Mouse (Mus musculus) liver, embryonic 16.5 days (tissue): Measurements from ENCODE around the gene Ascc2. TPM values are rescaled to one million over a fixed set of nuclear protein-coding genes. Genes with fewer than 3 reads are reported as not detected.

Experiments used
- ATAC-seq: fragments of 200-750 bp; cut with Nextera tagmentation; 2 replicates; pipeline ENCODE4 v1.8.0; 2017; ENCODE audit warnings: low read depth, mild to moderate bottlenecking, moderate number of reproducible peaks, moderate library complexity
- H3K27ac ChIP-seq: fragments of 300-500 bp; sonication (generic); 2 replicates; pipeline ENCODE4 v1.5.1; 2014; ENCODE audit warnings: mild to moderate bottlenecking, low read length
- H3K27me3 ChIP-seq: fragments of 300-500 bp; sonication (generic); 2 replicates; pipeline ENCODE4 v1.6.1; 2014; ENCODE audit warnings: low read depth, low read length, mixed read lengths; ENCODE audit not compliant: control insufficient read depth, insufficient read depth
- H3K36me3 ChIP-seq: fragments of 300-500 bp; sonication (generic); 2 replicates; pipeline ENCODE4 v1.6.1; 2014; ENCODE audit warnings: mild to moderate bottlenecking; ENCODE audit not compliant: control insufficient read depth, insufficient read depth
- H3K4me1 ChIP-seq: fragments of 300-500 bp; sonication (generic); 2 replicates; pipeline ENCODE4 v1.6.1; 2014; ENCODE audit warnings: low read depth, low read length, mixed read lengths; ENCODE audit not compliant: control insufficient read depth
- H3K4me2 ChIP-seq: fragments of 300-500 bp; sonication (generic); 2 replicates; pipeline ENCODE4 v1.6.1; 2014; ENCODE audit warnings: low read depth, low read length, mixed read lengths
- H3K4me3 ChIP-seq: fragments of 300-500 bp; sonication (generic); 2 replicates; pipeline ENCODE4 v1.5.1; 2014; ENCODE audit warnings: low read depth, mild to moderate bottlenecking, low read length
- H3K9ac ChIP-seq: fragments of 300-500 bp; sonication (generic); 2 replicates; pipeline ENCODE4 v1.6.1; 2014; ENCODE audit warnings: low read depth, low read length
- H3K9me3 ChIP-seq: fragments of 300-500 bp; sonication (generic); replicated peaks from 2 replicates; pipeline ENCODE4 v1.6.1; 2016; ENCODE audit warnings: low read length; ENCODE audit not compliant: control insufficient read depth
- WGBS: fragments of 180-500 bp; shearing (Covaris S2); extraction: QIAGEN DNeasy Blood & Tissue Kit; methylation state at CpG from one replicate; pipeline ENCODE4 v1.1.7; 2014; ENCODE audit not compliant: insufficient replicate concordance; 5-methylcytosine and 5-hydroxymethylcytosine counted together
- polyA plus RNA-seq: library from polyadenylated mRNA; unstranded; fragments of >200 nt; fragmentation: Nextera tagmentation; extraction: Ambion mirVana; gene quantifications from 2 replicates; pipeline ENCODE4 v1.2.1, GENCODE M21; 2015

Gene Ascc2
- 16.5 and 18.2 TPM in 2 replicates for polyA plus RNA-seq

- peaks cover 29% of the 10 kb centered on the region for H3K4me1 ChIP-seq
These were observed at the start of gene Ascc2 for GRCm38 (mm10) chr11:4637534-4638234. Gene Ascc2 (plus strand): TSS chr11:4637747.

DNA sequence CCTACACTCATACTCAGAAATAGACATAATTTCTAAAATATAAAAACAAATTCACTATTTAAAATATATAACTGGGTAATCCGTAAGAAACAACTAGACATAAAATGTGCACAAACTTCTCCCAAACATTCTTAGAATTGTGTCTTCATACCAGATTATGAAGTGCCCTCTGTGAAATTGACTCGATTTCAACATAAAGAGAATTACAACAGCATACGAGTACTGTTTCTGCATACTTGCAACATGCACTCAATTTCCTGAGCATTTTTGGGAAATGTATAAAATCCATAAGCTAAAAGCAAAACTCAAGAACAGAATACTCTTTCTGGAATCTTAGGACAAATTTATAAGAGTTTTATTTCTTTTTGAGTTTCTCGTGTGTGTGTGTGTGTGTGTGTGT, 45.7 kb upstream of the Ascc2 start:
- Histone ChIP-seq H3K4me1 (peaks cover 17% of the 10 kb centered on the region), H3K4me2 (peak overlapping the region; percentile 72), H3K27me3 (no peaks in the 10 kb centered on the region), H3K9me3 (no peaks in the 10 kb centered on the region), H3K9ac (peak overlapping the region; percentile 29), H3K36me3 (peaks cover 4% of the 10 kb centered on the region; the same call in 1 of the 2 replicates), H3K27ac (0 out of 2 replicates have a peak overlapping the region, but pooled peaks have one; percentile 22), H3K4me3 (peak overlapping the region; percentile 42)
- ATAC-seq = no peak
- 71% methylated on average over 4 of the region's 4 CpGs for WGBS

More at GRCm38 (mm10) chr11:4637534-4638234, at the start of gene Ascc2:
- no peaks in the 10 kb centered on the region; the same call in 1 of the 2 replicates for H3K36me3 ChIP-seq
- WGBS = 0% methylated on average over 35 of the region's 35 CpGs
- peak; percentile 90 for ATAC-seq
- peak within 1 kb of the TSS; percentile 93 for H3K4me3 ChIP-seq
- peak within 1 kb of the TSS; percentile 83 for H3K9ac ChIP-seq
- peak within 1 kb of the TSS; percentile 91 for H3K27ac ChIP-seq
- H3K4me2 ChIP-seq = peak within 1 kb of the TSS; percentile 91
- H3K27me3 ChIP-seq = no peaks in the 10 kb centered on the region
- no peaks in the 10 kb centered on the region for H3K9me3 ChIP-seq

- Histone ChIP-seq H3K4me3 (peak overlapping the region; percentile 100), H3K9me3 (no peaks in the 10 kb centered on the region), H3K36me3 (no peaks in the 10 kb centered on the region), H3K4me2 (peak overlapping the region; percentile 72), H3K27me3 (no peaks in the 10 kb centered on the region), H3K27ac (peak overlapping the region; percentile 97), H3K4me1 (peaks cover 17% of the 10 kb centered on the region), H3K9ac (peak overlapping the region; percentile 100)
- 17% methylated on average over 5 of the region's 5 CpGs for WGBS
- no peak for ATAC-seq
These were observed 44.1 kb upstream of the Ascc2 start for GRCm38 (mm10) chr11:4593491-4593848.

- ATAC-seq = peak; percentile 81
- Histone ChIP-seq H3K27ac (peak overlapping the region; percentile 97), H3K9ac (peak overlapping the region; percentile 100), H3K4me2 (peak overlapping the region; percentile 72), H3K36me3 (no peaks in the 10 kb centered on the region), H3K9me3 (no peaks in the 10 kb centered on the region), H3K27me3 (no peaks in the 10 kb centered on the region), H3K4me1 (peaks cover 17% of the 10 kb centered on the region), H3K4me3 (peak overlapping the region; percentile 100)
- under 1% methylated on average over 45 of the region's 45 CpGs for WGBS
These were observed 43.5 kb upstream of the Ascc2 start for GRCm38 (mm10) chr11:4593849-4594607.

DNA sequence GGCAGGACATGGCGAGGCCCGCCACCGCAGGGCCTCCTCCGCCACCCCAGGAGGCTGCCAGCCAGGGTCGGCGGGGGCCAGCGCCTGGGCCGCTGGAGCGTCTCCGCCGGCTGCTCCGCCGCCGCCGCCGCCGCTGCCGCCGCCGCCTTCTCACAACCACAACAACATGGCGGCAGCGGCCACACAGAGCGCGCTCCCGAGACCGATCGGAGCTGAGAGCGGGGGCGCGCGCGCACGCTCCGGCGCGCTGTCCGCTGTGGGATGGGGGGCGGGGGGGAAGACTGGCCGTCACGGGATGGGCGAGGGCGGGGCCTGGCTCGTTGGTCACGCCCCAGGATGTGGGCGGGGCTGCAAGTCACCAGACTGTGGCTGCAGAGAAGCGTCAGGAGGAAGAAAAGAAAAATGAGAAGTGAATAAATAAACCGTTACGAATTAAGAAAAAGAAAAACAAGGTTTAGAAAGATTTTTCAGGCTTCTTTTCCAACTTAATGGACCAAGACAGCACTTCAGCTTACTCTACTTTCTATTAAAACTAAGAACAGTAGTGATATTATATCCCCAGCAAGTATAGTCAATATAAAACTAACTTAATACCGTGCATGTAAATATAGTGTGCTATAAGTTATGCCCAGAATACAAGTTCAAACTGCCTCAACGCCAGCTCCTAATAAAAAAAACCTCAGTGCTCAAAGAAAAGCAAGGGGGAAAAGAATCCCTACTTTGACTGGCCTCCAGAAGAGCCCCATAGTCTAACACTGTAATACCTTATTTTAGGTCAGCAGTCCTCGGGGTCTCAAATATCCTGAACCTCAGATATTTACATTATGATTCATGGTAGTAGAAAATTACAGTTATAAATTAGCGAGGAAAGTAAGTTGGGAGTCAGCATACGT, 42.7 kb upstream of the Ascc2 start, which contains the start of gene Mtmr3:
TSS of gene Mtmr3 (minus strand) at position 256 of the 893 bp plus-strand sequence.
- Histone ChIP-seq H3K27me3 (no peaks in the 10 kb centered on the region), H3K36me3 (no peaks in the 10 kb centered on the region), H3K4me3 (peak within 1 kb of the TSS; percentile 100), H3K9me3 (no peaks in the 10 kb centered on the region), H3K4me2 (peak within 1 kb of the TSS; percentile 72), H3K27ac (peak within 1 kb of the TSS; percentile 97), H3K4me1 (peaks cover 17% of the 10 kb centered on the region), H3K9ac (peak within 1 kb of the TSS; percentile 100)
- peak; percentile 96 for ATAC-seq
- WGBS = 3% methylated on average over 53 of the region's 53 CpGs

DNA sequence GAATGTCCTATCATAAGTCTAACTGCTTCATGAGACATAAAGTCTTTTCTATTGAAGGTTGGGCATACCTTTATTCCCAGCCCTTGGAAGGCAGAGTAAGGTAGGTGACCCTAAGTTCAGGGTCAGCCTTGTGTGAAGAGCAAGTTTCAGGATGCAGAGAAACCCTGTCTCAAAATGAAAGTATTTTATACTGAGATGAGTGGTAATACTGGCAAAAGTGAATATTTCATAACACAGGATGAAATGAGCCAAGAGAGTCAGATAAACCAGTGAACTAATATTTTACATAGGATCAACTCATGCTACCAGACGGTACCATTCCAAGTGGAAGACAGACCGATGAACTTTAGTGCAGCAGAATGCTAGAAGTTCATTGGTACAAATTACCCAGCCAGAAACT, 39.1 kb upstream of the Ascc2 start:
- no peak for ATAC-seq
- Histone ChIP-seq H3K9me3 (no peaks in the 10 kb centered on the region), H3K4me1 (peaks cover 3% of the 10 kb centered on the region), H3K4me2 (no peak overlapping the region), H3K27ac (no peak overlapping the region), H3K4me3 (no peak overlapping the region), H3K9ac (no peak overlapping the region), H3K36me3 (no peaks in the 10 kb centered on the region), H3K27me3 (no peaks in the 10 kb centered on the region)
- WGBS = 80% methylated on average over 2 of the region's 2 CpGs

DNA sequence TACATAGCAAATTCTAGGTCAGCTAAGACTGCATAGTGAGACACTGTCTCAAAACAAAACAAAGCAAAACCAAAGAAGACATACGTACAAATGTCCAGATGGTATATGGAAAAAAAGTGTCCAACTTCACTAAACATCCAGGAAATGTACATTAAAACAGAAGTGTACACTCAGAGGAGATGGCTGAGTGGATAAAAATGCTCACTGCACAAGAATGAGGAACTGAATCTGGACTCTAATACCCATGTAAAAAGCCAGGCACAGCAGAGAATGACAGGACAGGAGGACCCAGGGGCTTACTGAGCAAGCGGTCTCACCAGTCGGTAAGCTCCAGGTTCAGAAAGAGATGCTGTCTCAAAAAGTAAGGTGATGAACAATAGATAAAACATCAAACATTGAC, 37.6 kb upstream of the Ascc2 start:
- WGBS = 49% methylated on average over 3 of the region's 3 CpGs
- ATAC-seq = no peak
- Histone ChIP-seq H3K9me3 (no peaks in the 10 kb centered on the region), H3K4me2 (no peak overlapping the region), H3K36me3 (no peaks in the 10 kb centered on the region), H3K27me3 (no peaks in the 10 kb centered on the region; the same call in 1 of the 2 replicates), H3K4me3 (no peak overlapping the region), H3K27ac (no peak overlapping the region), H3K4me1 (peaks cover 3% of the 10 kb centered on the region), H3K9ac (no peak overlapping the region)

GRCm38 (mm10) chr11:4601890-4602289, 35.7 kb upstream of the Ascc2 start:
- Histone ChIP-seq H3K4me1 (no peaks in the 10 kb centered on the region), H3K9ac (no peak overlapping the region)
- WGBS = 69% methylated on average over 5 of the region's 5 CpGs

More at GRCm38 (mm10) chr11:4601890-4602289, 35.7 kb upstream of the Ascc2 start:
- ATAC-seq = no peak
- no peak overlapping the region for H3K4me3 ChIP-seq
- H3K27me3 ChIP-seq = no peaks in the 10 kb centered on the region; the same call in 1 of the 2 replicates
- H3K27ac ChIP-seq = no peak overlapping the region
- no peak overlapping the region for H3K4me2 ChIP-seq
- no peaks in the 10 kb centered on the region for H3K9me3 ChIP-seq
- no peaks in the 10 kb centered on the region for H3K36me3 ChIP-seq
